Mouse (Mus musculus) myocyte (in vitro differentiated cells): Measurements from ENCODE around the gene Gm20388. TPM values are rescaled to one million over a fixed set of nuclear protein-coding genes. Genes with fewer than 3 reads are reported as not detected.
A peak's percentile ranks its signal among the peaks of the same experiment; 100 is the strongest.

ENCODE experiments used
- H3K27me3 ChIP-seq: one replicate; pipeline ENCODE4 v1.6.1; 2011; ENCODE audit not compliant: control insufficient read depth, insufficient read depth, insufficient read length
- H3K36me3 ChIP-seq: one replicate; pipeline ENCODE4 v1.6.1; 2011; ENCODE audit not compliant: control insufficient read depth, insufficient read depth
- H3K4me2 ChIP-seq: one replicate; pipeline ENCODE4 v1.6.1; 2011; ENCODE audit warnings: low read depth, control low read depth
- H3K4me3 ChIP-seq: one replicate; pipeline ENCODE4 v1.5.1; 2011; ENCODE audit warnings: mild to moderate bottlenecking, control low read depth, moderate library complexity
- H3K79me2 ChIP-seq: one replicate; pipeline ENCODE4 v1.6.1; 2011; ENCODE audit not compliant: control insufficient read depth, insufficient read depth
- H3ac ChIP-seq: one replicate; pipeline ENCODE4 v1.6.1; 2011; ENCODE audit not compliant: control insufficient read depth, insufficient read length
- CEBPB ChIP-seq: IDR thresholded peaks from 2 replicates; pipeline ENCODE4 v1.6.1; 2011; ENCODE audit warnings: mild to moderate bottlenecking, moderate library complexity; ENCODE audit not compliant: poor library complexity, insufficient read depth, severe bottlenecking
- E2F4 ChIP-seq: IDR thresholded peaks from one replicate; pipeline ENCODE4 v1.6.1; 2011; ENCODE audit warnings: mild to moderate bottlenecking, control low read depth, moderate library complexity; ENCODE audit not compliant: insufficient read depth
- MAX ChIP-seq: IDR thresholded peaks from one replicate; pipeline ENCODE4 v1.6.1; 2011; ENCODE audit warnings: low read depth, mild to moderate bottlenecking, control low read depth
- MYOD1 ChIP-seq, 3 experiments: IDR thresholded peaks; one replicate each; pipeline ENCODE4 v1.6.1; 2011; ENCODE audit warnings: control low read depth in 2 of 3, low read depth in 2 of 3, mild to moderate bottlenecking in 2 of 3, moderate library complexity in 1 of 3; ENCODE audit not compliant: insufficient read length in 2 of 3, control insufficient read depth in 1 of 3
- MYOG ChIP-seq, 3 experiments: IDR thresholded peaks; one replicate each; pipeline ENCODE4 v1.6.1; 2011; ENCODE audit warnings: control low read depth in 2 of 3, low read depth in 2 of 3, mild to moderate bottlenecking in 2 of 3; ENCODE audit not compliant: insufficient read length in 2 of 3, control insufficient read depth in 1 of 3, insufficient read depth in 1 of 3
- POLR2A ChIP-seq: IDR thresholded peaks from one replicate; pipeline ENCODE4 v1.6.1; 2011; ENCODE audit warnings: low read depth, mild to moderate bottlenecking, control low read depth, moderate library complexity; ENCODE audit not compliant: insufficient read length
- POLR2AphosphoS2 ChIP-seq: IDR thresholded peaks from one replicate; pipeline ENCODE4 v1.6.1; 2011; ENCODE audit warnings: low read depth, control low read depth; ENCODE audit not compliant: insufficient read length
- REST ChIP-seq: IDR thresholded peaks from one replicate; pipeline ENCODE4 v1.6.1; 2011; ENCODE audit warnings: mild to moderate bottlenecking, control low read depth, moderate library complexity; ENCODE audit not compliant: insufficient read depth, insufficient read length
- SRF ChIP-seq: IDR thresholded peaks from one replicate; pipeline ENCODE4 v1.6.1; 2011; ENCODE audit warnings: low read depth; ENCODE audit not compliant: control insufficient read depth, insufficient read length
- TCF12 ChIP-seq: IDR thresholded peaks from one replicate; pipeline ENCODE4 v1.6.1; 2011; ENCODE audit warnings: mild to moderate bottlenecking, control low read depth; ENCODE audit not compliant: poor library complexity, insufficient read depth, severe bottlenecking
- TCF3 ChIP-seq: IDR thresholded peaks from one replicate; pipeline ENCODE4 v1.6.1; 2011; ENCODE audit warnings: low read depth, control low read depth; ENCODE audit not compliant: insufficient read length
- USF1 ChIP-seq: IDR thresholded peaks from one replicate; pipeline ENCODE4 v1.6.1; 2011; ENCODE audit warnings: low read depth, mild to moderate bottlenecking, control low read depth, moderate library complexity
- polyA plus RNA-seq: library from polyadenylated mRNA; unstranded; fragments of >200 nt; fragmentation: generic; extraction: Trizol; gene quantifications from one replicate; pipeline ENCODE4 v1.2.1, GENCODE M21; 2012; ENCODE audit warnings: missing spikeins

The Gm20388 gene
- polyA plus RNA-seq, 1 experiment, result 15.3 TPM

GRCm38 (mm10) chr8:122983178-122983942 lies 3072.7 kb downstream of the Gm20388 start:
- Histone ChIP-seq H3K4me2 (no peak overlapping the region), H3K79me2 (peaks cover 97% of the 10 kb centered on the region), H3K4me3 (no peak overlapping the region), H3K36me3 (no peaks in the 10 kb centered on the region), H3K27me3 (no peaks in the 10 kb centered on the region), H3ac (no peak overlapping the region)
- no peak for TF ChIP-seq POLR2AphosphoS2

GRCm38 (mm10) chr8:122984175-122984574 lies 3073.5 kb downstream of the Gm20388 start:
- TF ChIP-seq MYOG (IDR thresholded peaks at IDR 0.05; ENCODE audit: control insufficient read depth in 1 of 3, insufficient read depth in 1 of 3, insufficient read length in 2 of 3, low read depth in 2 of 3), result no peak
- TF ChIP-seq REST, result no peak
- TF ChIP-seq E2F4, result no peak
- TF ChIP-seq SRF, result no peak
- TF ChIP-seq USF1, result no peak
- no peak for TF ChIP-seq TCF3
- TF ChIP-seq MAX, result no peak
- Histone ChIP-seq H3K4me2 (no peak overlapping the region), H3ac (no peak overlapping the region), H3K79me2 (peaks cover 97% of the 10 kb centered on the region), H3K36me3 (no peaks in the 10 kb centered on the region), H3K4me3 (no peak overlapping the region), H3K27me3 (no peaks in the 10 kb centered on the region)

GRCm38 (mm10) chr8:122986501-122987184 lies 3076.0 kb downstream of the Gm20388 start:
- H3K79me2 ChIP-seq, result peaks cover 97% of the 10 kb centered on the region
- no peaks in the 10 kb centered on the region for H3K27me3 ChIP-seq
- no peak overlapping the region for H3K4me2 ChIP-seq
- TF ChIP-seq E2F4 (no peak), MYOD1 (IDR thresholded peaks at IDR 0.05; ENCODE audit: control insufficient read depth in 1 of 3, insufficient read length in 2 of 3, low read depth in 2 of 3) (no peak), CEBPB (no peak), REST (no peak), SRF (no peak), POLR2A (no peak), POLR2AphosphoS2 (no peak), MYOG (IDR thresholded peaks at IDR 0.05; ENCODE audit: control insufficient read depth in 1 of 3, insufficient read depth in 1 of 3, insufficient read length in 2 of 3, low read depth in 2 of 3) (no peak), MAX (no peak), USF1 (no peak), TCF3 (no peak), TCF12 (no peak)
- no peak overlapping the region for H3K4me3 ChIP-seq
- H3ac ChIP-seq, result no peak overlapping the region
- no peaks in the 10 kb centered on the region for H3K36me3 ChIP-seq

- no peak overlapping the region for H3ac ChIP-seq
- no peak overlapping the region for H3K4me3 ChIP-seq
- H3K4me2 ChIP-seq, result no peak overlapping the region
- H3K36me3 ChIP-seq, result no peaks in the 10 kb centered on the region
- TF ChIP-seq POLR2AphosphoS2 (no peak), TCF12 (no peak), MYOD1 (IDR thresholded peaks at IDR 0.05; ENCODE audit: control insufficient read depth in 1 of 3, insufficient read length in 2 of 3, low read depth in 2 of 3) (no peak), E2F4 (no peak)
- H3K27me3 ChIP-seq, result no peaks in the 10 kb centered on the region
- H3K79me2 ChIP-seq, result peaks cover 97% of the 10 kb centered on the region
Observed at GRCm38 (mm10) chr8:122987255-122987654, 3076.6 kb downstream of the Gm20388 start.

GRCm38 (mm10) chr8:122988955-122989354 lies 3078.3 kb downstream of the Gm20388 start:
- Histone ChIP-seq H3K27me3 (no peaks in the 10 kb centered on the region), H3ac (no peak overlapping the region), H3K4me3 (no peak overlapping the region), H3K36me3 (no peaks in the 10 kb centered on the region), H3K79me2 (peaks cover 100% of the 10 kb centered on the region), H3K4me2 (no peak overlapping the region)
- no peak for TF ChIP-seq CEBPB
- TF ChIP-seq MYOD1 (IDR thresholded peaks at IDR 0.05; ENCODE audit: control insufficient read depth in 1 of 3, insufficient read length in 2 of 3, low read depth in 2 of 3), result peak in 1 of 3 experiments; percentile 16
- no peak for TF ChIP-seq MYOG (IDR thresholded peaks at IDR 0.05; ENCODE audit: control insufficient read depth in 1 of 3, insufficient read depth in 1 of 3, insufficient read length in 2 of 3, low read depth in 2 of 3)
